Mouse (Mus musculus) embryonic facial prominence, embryonic 12.5 days (tissue): Measurements from ENCODE around the gene Tmem41b. TPM values are rescaled to one million over a fixed set of nuclear protein-coding genes. Genes with fewer than 3 reads are reported as not detected.

ENCODE experiments used
- ATAC-seq: fragments of 200-750 bp; cut with Nextera tagmentation; 2 replicates; pipeline ENCODE4 v1.8.0; 2017; ENCODE audit not compliant: insufficient number of reproducible peaks, insufficient read depth, low FRiP score, low TSS enrichment
- H3K27ac ChIP-seq: fragments of 300-500 bp; sonication (generic); 2 replicates; pipeline ENCODE4 v1.5.1; 2016; ENCODE audit warnings: mild to moderate bottlenecking
- H3K27me3 ChIP-seq: fragments of 300-500 bp; sonication (generic); 2 replicates; pipeline ENCODE4 v1.6.1; 2016; ENCODE audit warnings: mild to moderate bottlenecking, moderate library complexity
- H3K36me3 ChIP-seq: fragments of 300-500 bp; sonication (generic); 2 replicates; pipeline ENCODE4 v1.6.1; 2016; ENCODE audit warnings: mild to moderate bottlenecking
- H3K4me1 ChIP-seq: fragments of 300-500 bp; sonication (generic); 2 replicates; pipeline ENCODE4 v1.6.1; 2016
- H3K4me2 ChIP-seq: fragments of 300-500 bp; sonication (generic); replicated peaks from 2 replicates; pipeline ENCODE4 v1.6.1; 2016; ENCODE audit warnings: mild to moderate bottlenecking, moderate library complexity
- H3K4me3 ChIP-seq: fragments of 300-500 bp; sonication (generic); 2 replicates; pipeline ENCODE4 v1.5.1; 2016; ENCODE audit warnings: mild to moderate bottlenecking
- H3K9ac ChIP-seq: fragments of 300-500 bp; sonication (generic); 2 replicates; pipeline ENCODE4 v1.6.1; 2016; ENCODE audit warnings: mild to moderate bottlenecking, moderate library complexity
- H3K9me3 ChIP-seq: fragments of 300-500 bp; sonication (generic); 2 replicates; pipeline ENCODE4 v1.6.1; 2016; ENCODE audit warnings: mild to moderate bottlenecking, moderate library complexity
- WGBS: fragments of 180-500 bp; shearing (Covaris S2); methylation state at CpG from one replicate; pipeline ENCODE4 v1.1.7; 2016; 5-methylcytosine and 5-hydroxymethylcytosine counted together
- polyA plus RNA-seq: library from polyadenylated mRNA; unstranded; fragments of >200 nt; fragmentation: Nextera tagmentation; extraction: Ambion mirVana; gene quantifications from 2 replicates; pipeline ENCODE4 v1.2.1, GENCODE M21; 2016

Tmem41b gene
- polyA plus RNA-seq, 1 experiment from 2014 or later, result 73.5 TPM

GRCm38 (mm10) chr7:109975966-109976715, 10.6 kb downstream of the Tmem41b start:
- Histone ChIP-seq H3K4me1 (no peaks in the 10 kb centered on the region), H3K9ac (no peak overlapping the region), H3K36me3 (peaks cover 50% of the 10 kb centered on the region), H3K4me2 (no peak overlapping the region), H3K4me3 (no peak overlapping the region), H3K27ac (no peak overlapping the region), H3K27me3 (no peaks in the 10 kb centered on the region), H3K9me3 (no peaks in the 10 kb centered on the region)
- no peak for ATAC-seq
- WGBS, result 90% methylated on average over 6 of the region's 6 CpGs

- no peak for ATAC-seq
- H3K9ac ChIP-seq, result no peak overlapping the region
- H3K27ac ChIP-seq, result peak overlapping the region; percentile 79
- H3K27me3 ChIP-seq, result no peaks in the 10 kb centered on the region
- peaks cover 6% of the 10 kb centered on the region; the same call in 1 of the 2 replicates for H3K36me3 ChIP-seq
- H3K4me2 ChIP-seq, result no peak overlapping the region
- H3K9me3 ChIP-seq, result no peaks in the 10 kb centered on the region
- no peak overlapping the region for H3K4me3 ChIP-seq
- H3K4me1 ChIP-seq, result peaks cover 16% of the 10 kb centered on the region
Observed at GRCm38 (mm10) chr7:109969542-109969941, 17.2 kb downstream of the Tmem41b start.

- Histone ChIP-seq H3K27ac (peak overlapping the region; percentile 79), H3K4me3 (no peak overlapping the region), H3K9me3 (no peaks in the 10 kb centered on the region), H3K27me3 (no peaks in the 10 kb centered on the region), H3K9ac (no peak overlapping the region), H3K4me2 (no peak overlapping the region), H3K36me3 (peaks cover 6% of the 10 kb centered on the region; the same call in 1 of the 2 replicates), H3K4me1 (peaks cover 16% of the 10 kb centered on the region)
- WGBS, result 0% methylated on average over 1 of the region's 2 CpGs
- peak; percentile 73; the same call in 1 of the 2 replicates for ATAC-seq
Observed at GRCm38 (mm10) chr7:109968924-109969450, 17.7 kb downstream of the Tmem41b start.

GRCm38 (mm10) chr7:109967805-109968579, 18.7 kb downstream of the Tmem41b start:
- no peak overlapping the region for H3K4me3 ChIP-seq
- no peak overlapping the region for H3K4me2 ChIP-seq
- H3K9ac ChIP-seq, result no peak overlapping the region
- 73% methylated on average over 11 of the region's 11 CpGs for WGBS
- peaks cover 6% of the 10 kb centered on the region; the same call in 1 of the 2 replicates for H3K36me3 ChIP-seq
- 0 out of 2 replicates have a peak overlapping the region, but pooled peaks have one; percentile 31 for H3K27ac ChIP-seq
- H3K9me3 ChIP-seq, result no peaks in the 10 kb centered on the region
- H3K27me3 ChIP-seq, result no peaks in the 10 kb centered on the region
- peaks cover 20% of the 10 kb centered on the region for H3K4me1 ChIP-seq
- ATAC-seq, result peak; percentile 12; the same call in 1 of the 2 replicates

- ATAC-seq, result no peak
Observed at GRCm38 (mm10) chr7:109965658-109966057, 21.1 kb downstream of the Tmem41b start.

GRCm38 (mm10) chr7:109963707-109964106, 23.0 kb downstream of the Tmem41b start:
- WGBS, result 93% methylated on average over 4 of the region's 4 CpGs
- Histone ChIP-seq H3K4me2 (no peak overlapping the region), H3K4me3 (no peak overlapping the region), H3K9me3 (no peaks in the 10 kb centered on the region), H3K36me3 (no peaks in the 10 kb centered on the region), H3K9ac (no peak overlapping the region), H3K27me3 (no peaks in the 10 kb centered on the region), H3K27ac (no peak overlapping the region), H3K4me1 (peaks cover 36% of the 10 kb centered on the region)
- ATAC-seq, result no peak

More at GRCm38 (mm10) chr7:109965658-109966057, 21.1 kb downstream of the Tmem41b start:
- peaks cover 40% of the 10 kb centered on the region for H3K4me1 ChIP-seq
- H3K9ac ChIP-seq, result no peak overlapping the region
- H3K27me3 ChIP-seq, result no peaks in the 10 kb centered on the region
- no peak overlapping the region for H3K4me3 ChIP-seq
- no peak overlapping the region for H3K4me2 ChIP-seq
- H3K9me3 ChIP-seq, result no peaks in the 10 kb centered on the region
- H3K27ac ChIP-seq, result no peak overlapping the region
- no peaks in the 10 kb centered on the region for H3K36me3 ChIP-seq

- no peak overlapping the region for H3K9ac ChIP-seq
- no peak for ATAC-seq
- H3K9me3 ChIP-seq, result no peaks in the 10 kb centered on the region
- H3K4me3 ChIP-seq, result no peak overlapping the region
- H3K27me3 ChIP-seq, result no peaks in the 10 kb centered on the region
- H3K36me3 ChIP-seq, result no peaks in the 10 kb centered on the region
- peak overlapping the region; percentile 56 for H3K27ac ChIP-seq
- WGBS, result 57% methylated on average over 4 of the region's 4 CpGs
- no peak overlapping the region for H3K4me2 ChIP-seq
- H3K4me1 ChIP-seq, result peaks cover 39% of the 10 kb centered on the region
Observed at GRCm38 (mm10) chr7:109962596-109962995, 24.1 kb downstream of the Tmem41b start.

GRCm38 (mm10) chr7:109961570-109961969, 25.2 kb downstream of the Tmem41b start:
- 65% methylated on average over 2 of the region's 2 CpGs for WGBS
- no peaks in the 10 kb centered on the region for H3K27me3 ChIP-seq
- H3K36me3 ChIP-seq, result no peaks in the 10 kb centered on the region

GRCm38 (mm10) chr7:109960613-109961154, 26.0 kb downstream of the Tmem41b start:
- peak; percentile 69 for ATAC-seq
- H3K36me3 ChIP-seq, result no peaks in the 10 kb centered on the region

More at GRCm38 (mm10) chr7:109961570-109961969, 25.2 kb downstream of the Tmem41b start:
- no peak for ATAC-seq
- Histone ChIP-seq H3K9me3 (no peaks in the 10 kb centered on the region), H3K4me3 (no peak overlapping the region), H3K4me2 (no peak overlapping the region), H3K9ac (no peak overlapping the region), H3K27ac (no peak overlapping the region), H3K4me1 (peaks cover 40% of the 10 kb centered on the region)

GRCm38 (mm10) chr7:109959716-109960612, 26.8 kb downstream of the Tmem41b start, which contains the start of gene Dennd5a:
Gene Dennd5a, minus strand, starts transcription at chr7:109960470.
- under 1% methylated on average over 84 of the region's 107 CpGs for WGBS
- peak; percentile 92 for ATAC-seq
- Histone ChIP-seq H3K4me3 (peak within 1 kb of the TSS; percentile 91), H3K27me3 (no peaks in the 10 kb centered on the region), H3K4me1 (peaks cover 44% of the 10 kb centered on the region), H3K9me3 (no peaks in the 10 kb centered on the region), H3K9ac (peak within 1 kb of the TSS; percentile 98), H3K36me3 (no peaks in the 10 kb centered on the region), H3K27ac (peak within 1 kb of the TSS; percentile 92), H3K4me2 (peak within 1 kb of the TSS; percentile 64)

More at GRCm38 (mm10) chr7:109960613-109961154, 26.0 kb downstream of the Tmem41b start:
- Histone ChIP-seq H3K4me3 (peak overlapping the region; percentile 91), H3K9ac (peak overlapping the region; percentile 98), H3K4me1 (peaks cover 40% of the 10 kb centered on the region), H3K27ac (peak overlapping the region; percentile 92), H3K27me3 (no peaks in the 10 kb centered on the region), H3K4me2 (peak overlapping the region; percentile 64), H3K9me3 (no peaks in the 10 kb centered on the region)
- WGBS, result 9% methylated on average over 13 of the region's 13 CpGs
